Mouse (Mus musculus): ENCODE data around the gene Chrm3. TPM values are rescaled to one million over a fixed set of nuclear protein-coding genes. Genes with fewer than 3 reads are reported as not detected.
A peak's percentile ranks its signal among the peaks of the same experiment; 100 is the strongest.
"Not testable (repeated sequence)": the region's sequence is repeated elsewhere in the genome, so short reads cannot be mapped to it uniquely, and the experiment has no call there.

Gene Chrm3
- polyA plus RNA-seq, 1 experiment, result 2.6 TPM

GRCm38 (mm10) chr13:9846543-9847434, 513.9 kb downstream of the Chrm3 start:
- H3K27ac ChIP-seq (ENCODE audit: insufficient read depth, low read depth, low read length), result no peak overlapping the region
- WGBS, result 35% methylated on average over 14 of the region's 14 CpGs
- H3K27me3 ChIP-seq (ENCODE audit: control insufficient read depth, insufficient read depth, low read length), result no peaks in the 10 kb centered on the region
- TF ChIP-seq POLR2A (IDR thresholded peaks at IDR 0.05; ENCODE audit: low read depth, low read length) (no peak), CTCF (IDR thresholded peaks at IDR 0.05; ENCODE audit: extremely low read depth, insufficient read length, insufficient replicate concordance, low read depth, low read length) (peak; percentile 99)
- no peaks in the 10 kb centered on the region for H3K4me1 ChIP-seq (ENCODE audit: control insufficient read depth, insufficient read depth, insufficient read length, low read length)
- no peaks in the 10 kb centered on the region for H3K36me3 ChIP-seq (ENCODE audit: control insufficient read depth, insufficient read depth, low read length)
- H3K4me3 ChIP-seq (ENCODE audit: low read depth, low read length), result no peak overlapping the region

GRCm38 (mm10) chr13:9834146-9834679, 526.4 kb downstream of the Chrm3 start:
- 60% methylated on average over 33 of the region's 33 CpGs for WGBS
- H3K4me1 ChIP-seq (ENCODE audit: control insufficient read depth, insufficient read depth, insufficient read length, low read length); H3K27me3 ChIP-seq (ENCODE audit: control insufficient read depth, insufficient read depth, low read length); H3K4me3 ChIP-seq (ENCODE audit: low read depth, low read length); H3K27ac ChIP-seq (ENCODE audit: insufficient read depth, low read depth, low read length); H3K36me3 ChIP-seq (ENCODE audit: control insufficient read depth, insufficient read depth, low read length): not testable (repeated sequence)

DNA sequence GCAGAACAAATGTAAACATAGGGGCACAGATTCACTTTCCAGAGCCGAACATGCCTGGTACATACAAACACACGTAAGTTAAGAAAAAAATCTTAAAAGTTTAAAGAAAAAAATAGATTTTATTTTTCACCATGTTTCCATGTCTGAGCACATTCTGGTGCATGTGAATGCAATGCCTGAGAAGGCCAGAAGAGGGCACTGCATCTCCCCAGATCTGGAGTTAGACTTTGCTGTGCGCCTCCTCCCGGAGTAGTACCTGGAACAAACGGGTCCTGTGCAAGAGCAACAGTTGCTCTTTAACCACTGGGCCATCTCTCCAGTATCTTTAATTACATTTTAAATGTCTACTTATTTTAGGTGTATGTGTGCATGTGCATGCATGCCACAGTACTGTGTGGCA, 534.4 kb downstream of the Chrm3 start:
- H3K4me1 ChIP-seq (ENCODE audit: control insufficient read depth, insufficient read depth, insufficient read length, low read length), result no peaks in the 10 kb centered on the region
- no peak overlapping the region for H3K27ac ChIP-seq (ENCODE audit: insufficient read depth, low read depth, low read length)
- TF ChIP-seq POLR2A (IDR thresholded peaks at IDR 0.05; ENCODE audit: low read depth, low read length) (no peak), CTCF (IDR thresholded peaks at IDR 0.05; ENCODE audit: extremely low read depth, insufficient read length, insufficient replicate concordance, low read depth, low read length) (peak; percentile 65; the same call in 1 of the 2 replicates)
- H3K36me3 ChIP-seq (ENCODE audit: control insufficient read depth, insufficient read depth, low read length), result no peaks in the 10 kb centered on the region
- no peaks in the 10 kb centered on the region for H3K27me3 ChIP-seq (ENCODE audit: control insufficient read depth, insufficient read depth, low read length)
- 71% methylated on average over 5 of the region's 5 CpGs for WGBS
- no peak overlapping the region for H3K4me3 ChIP-seq (ENCODE audit: low read depth, low read length)

Data from small intestine, adult 2 months (tissue).